Mouse (Mus musculus): ENCODE results near the gene Gm21761. TPM values are rescaled to one million over a fixed set of nuclear protein-coding genes. Genes with fewer than 3 reads are reported as not detected.
"Not testable (repeated sequence)": the region's sequence is repeated elsewhere in the genome, so short reads cannot be mapped to it uniquely, and the experiment has no call there.

Gm21761 gene
- polyA plus RNA-seq, 1 experiment from 2014 or later = not detected

- not testable (repeated sequence) for H3K27ac ChIP-seq (replicated peaks); H3K27me3 ChIP-seq (replicated peaks; ENCODE audit: low read depth, poor library complexity, severe bottlenecking); H3K36me3 ChIP-seq (replicated peaks); H3K9me3 ChIP-seq; H3K4me3 ChIP-seq; DNase-seq (ENCODE audit: low spot score); H3K4me1 ChIP-seq
- 46% methylated on average over 5 of the region's 5 CpGs for WGBS
These were observed 30.5 kb downstream of the Gm21761 start for GRCm38 (mm10) chr13:119898549-119898948.

GRCm38 (mm10) chr13:119894685-119895084 is 34.4 kb downstream of the Gm21761 start, which contains the start of gene Tcstv1:
Gene Tcstv1 (minus strand): TSS chr13:119894785.
- H3K9me3 ChIP-seq; H3K27me3 ChIP-seq (replicated peaks; ENCODE audit: low read depth, poor library complexity, severe bottlenecking); DNase-seq (ENCODE audit: low spot score); H3K4me3 ChIP-seq; H3K27ac ChIP-seq (replicated peaks); H3K4me1 ChIP-seq; H3K36me3 ChIP-seq (replicated peaks): not testable (repeated sequence)
- WGBS = 88% methylated on average over 3 of the region's 3 CpGs

GRCm38 (mm10) chr13:119886896-119887295 is 42.2 kb downstream of the Gm21761 start:
- H3K4me3 ChIP-seq; H3K36me3 ChIP-seq (replicated peaks); H3K27me3 ChIP-seq (replicated peaks; ENCODE audit: low read depth, poor library complexity, severe bottlenecking); H3K27ac ChIP-seq (replicated peaks); H3K9me3 ChIP-seq; H3K4me1 ChIP-seq: not testable (repeated sequence)
- peak; percentile 14 for DNase-seq (ENCODE audit: low spot score)
- WGBS = 41% methylated on average over 4 of the region's 4 CpGs

DNA sequence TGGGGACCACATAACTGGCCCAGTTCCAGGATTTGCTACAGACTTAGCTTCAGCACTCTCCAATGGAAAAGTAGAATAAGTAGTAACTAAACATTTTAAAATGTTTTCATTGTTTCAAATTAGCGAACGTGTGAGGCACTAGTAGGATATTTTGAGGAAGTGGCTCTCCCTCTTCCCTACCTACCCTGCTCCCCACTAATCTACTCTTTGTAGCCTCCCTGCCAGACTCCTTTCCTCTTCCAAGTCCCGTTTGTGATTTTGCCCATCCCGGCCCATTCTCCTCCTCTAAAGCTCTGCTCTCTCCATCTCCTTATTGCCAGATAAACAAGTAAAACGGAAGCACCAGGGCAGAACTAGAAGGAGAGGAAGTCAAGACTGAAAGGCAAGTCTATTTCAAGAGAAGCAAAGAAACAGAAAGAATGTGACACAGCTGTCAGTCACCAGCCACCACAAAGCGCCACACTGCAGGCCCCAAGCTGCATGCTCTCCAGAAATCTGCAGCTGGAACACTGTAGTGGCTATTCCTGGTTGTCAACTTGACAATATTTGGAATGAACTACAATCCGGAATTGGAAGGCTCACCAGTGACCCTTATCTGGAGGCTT is 64.6 kb downstream of the Gm21761 start:
- H3K9me3 ChIP-seq; H3K4me3 ChIP-seq; DNase-seq (ENCODE audit: low spot score); H3K4me1 ChIP-seq; H3K36me3 ChIP-seq (replicated peaks); H3K27me3 ChIP-seq (replicated peaks; ENCODE audit: low read depth, poor library complexity, severe bottlenecking); H3K27ac ChIP-seq (replicated peaks): not testable (repeated sequence)
- 79% methylated on average over 6 of the region's 7 CpGs for WGBS

DNA sequence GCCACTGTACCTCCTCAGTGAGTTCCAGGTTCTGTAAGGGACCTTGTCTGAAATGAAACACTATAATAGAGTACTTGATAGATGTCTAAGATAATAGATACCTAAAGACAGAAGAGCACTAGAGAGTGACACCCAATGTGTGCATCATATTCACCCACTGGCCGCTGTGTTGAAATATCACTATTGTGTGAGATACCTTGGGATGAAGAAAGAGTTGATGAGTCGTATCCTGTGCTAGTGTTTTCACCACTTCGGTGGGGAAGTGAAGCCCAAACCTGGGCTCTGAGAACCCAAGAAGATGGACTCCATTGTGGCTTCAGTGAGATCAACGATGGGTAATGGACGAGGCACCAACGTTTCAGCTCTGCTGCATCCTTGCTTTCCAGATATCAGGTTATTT is 66.7 kb downstream of the Gm21761 start:
- not testable (repeated sequence) for H3K27ac ChIP-seq (replicated peaks); H3K36me3 ChIP-seq (replicated peaks); H3K4me1 ChIP-seq; DNase-seq (ENCODE audit: low spot score); H3K9me3 ChIP-seq; H3K4me3 ChIP-seq; H3K27me3 ChIP-seq (replicated peaks; ENCODE audit: low read depth, poor library complexity, severe bottlenecking)
- WGBS = no CpG with 5 or more reads among the region's 6 CpGs

Other genes starting within 250 kb of the Gm21761 start
- gene Hmgcs1, start 238.9 kb downstream of the Gm21761 start, polyA plus RNA-seq (2016; fragmentation: Nextera tagmentation; extraction: Ambion mirVana) = 245 and 273 TPM in 2 replicates
- 1.2 and 1.7 TPM in 2 replicates for gene Nim1k, start 173.4 kb downstream of the Gm21761 start, polyA plus RNA-seq (2016; fragmentation: Nextera tagmentation; extraction: Ambion mirVana)
- gene Zfp131, start 138.4 kb downstream of the Gm21761 start, polyA plus RNA-seq (2016; fragmentation: Nextera tagmentation; extraction: Ambion mirVana) = 40.8 and 45.1 TPM in 2 replicates
- gene AF067063, start 99.1 kb downstream of the Gm21761 start, polyA plus RNA-seq (2016; fragmentation: Nextera tagmentation; extraction: Ambion mirVana) = not detected in 2 replicates
- not detected in 2 replicates for gene D13Ertd608e, start 93.3 kb downstream of the Gm21761 start, polyA plus RNA-seq (2016; fragmentation: Nextera tagmentation; extraction: Ambion mirVana)
- gene Tcstv1, start 34.5 kb downstream of the Gm21761 start, polyA plus RNA-seq (2016; fragmentation: Nextera tagmentation; extraction: Ambion mirVana) = not detected in 2 replicates
- not detected in 2 replicates for gene B020031M17Rik, start 21.5 kb upstream of the Gm21761 start, polyA plus RNA-seq (2016; fragmentation: Nextera tagmentation; extraction: Ambion mirVana)
- not detected in 2 replicates for gene Gm36079, start 97.7 kb upstream of the Gm21761 start, polyA plus RNA-seq (2016; fragmentation: Nextera tagmentation; extraction: Ambion mirVana)
- not detected in 2 replicates for gene Gm21188, start 122.9 kb upstream of the Gm21761 start, polyA plus RNA-seq (2016; fragmentation: Nextera tagmentation; extraction: Ambion mirVana)
- not detected in 2 replicates for gene Gm20767, start 211.0 kb upstream of the Gm21761 start, polyA plus RNA-seq (2016; fragmentation: Nextera tagmentation; extraction: Ambion mirVana)
- gene Gm21818, start 243.2 kb upstream of the Gm21761 start, polyA plus RNA-seq (2016; fragmentation: Nextera tagmentation; extraction: Ambion mirVana) = not detected in 2 replicates